Mouse (Mus musculus) intestine, embryonic 14.5 days (tissue): Measurements from ENCODE around the gene Cdca7l. TPM values are rescaled to one million over a fixed set of nuclear protein-coding genes. Genes with fewer than 3 reads are reported as not detected.

Experiments used
- ATAC-seq: fragments of 200-750 bp; cut with Nextera tagmentation; replicated peaks from 2 replicates; pipeline ENCODE4 v1.8.0; 2017; ENCODE audit warnings: low read depth, moderate number of reproducible peaks, moderate TSS enrichment, moderate library complexity; ENCODE audit not compliant: low FRiP score, low TSS enrichment
- DNase-seq: peaks from one replicate; pipeline ENCODE4 v3.0.0-alpha.2; 2018; ENCODE audit warnings: low spot score
- H3K27ac ChIP-seq: fragments of 300-500 bp; sonication (generic); 2 replicates; pipeline ENCODE4 v1.5.1; 2014; ENCODE audit warnings: low read depth, mild to moderate bottlenecking, control low read depth
- H3K27me3 ChIP-seq: fragments of 300-500 bp; sonication (generic); replicated peaks from 2 replicates; pipeline ENCODE4 v1.6.1; 2014; ENCODE audit warnings: low read length, control low read depth; ENCODE audit not compliant: control insufficient read depth, insufficient read depth
- H3K36me3 ChIP-seq: fragments of 300-500 bp; sonication (generic); 2 replicates; pipeline ENCODE4 v1.6.1; 2014; ENCODE audit warnings: low read length, control low read depth; ENCODE audit not compliant: control insufficient read depth, insufficient read depth
- H3K4me1 ChIP-seq: fragments of 300-500 bp; sonication (generic); replicated peaks from 2 replicates; pipeline ENCODE4 v1.6.1; 2014; ENCODE audit warnings: low read length, control low read depth, mixed read lengths; ENCODE audit not compliant: control insufficient read depth, insufficient read depth
- H3K4me2 ChIP-seq: fragments of 300-500 bp; sonication (generic); 2 replicates; pipeline ENCODE4 v1.6.1; 2014; ENCODE audit warnings: low read length
- H3K4me3 ChIP-seq: fragments of 300-500 bp; sonication (generic); 2 replicates; pipeline ENCODE4 v1.5.1; 2014; ENCODE audit warnings: low read depth, low read length, control low read depth, mixed read lengths
- H3K9ac ChIP-seq: fragments of 300-500 bp; sonication (generic); 2 replicates; pipeline ENCODE4 v1.6.1; 2014; ENCODE audit warnings: mild to moderate bottlenecking, low read length
- H3K9me3 ChIP-seq: fragments of 300-500 bp; sonication (generic); 2 replicates; pipeline ENCODE4 v1.6.1; 2016; ENCODE audit warnings: low read length, control low read depth; ENCODE audit not compliant: control insufficient read depth
- WGBS: fragments of 180-500 bp; shearing (Covaris S2); extraction: QIAGEN DNeasy Blood & Tissue Kit; methylation state at CpG from one replicate; pipeline ENCODE4 v1.1.7; 2014; 5-methylcytosine and 5-hydroxymethylcytosine counted together
- polyA plus RNA-seq: library from polyadenylated mRNA; unstranded; fragments of >200 nt; fragmentation: Nextera tagmentation; extraction: Ambion mirVana; gene quantifications from 2 replicates; pipeline ENCODE4 v1.2.1, GENCODE M21; 2014

Gene Cdca7l
- polyA plus RNA-seq, 1 experiment from 2014 or later = 55.7 TPM

- Histone ChIP-seq H3K27ac (no peak overlapping the region), H3K27me3 (no peaks in the 10 kb centered on the region), H3K4me1 (no peaks in the 10 kb centered on the region), H3K4me3 (no peak overlapping the region), H3K36me3 (no peaks in the 10 kb centered on the region), H3K4me2 (no peak overlapping the region), H3K9me3 (no peaks in the 10 kb centered on the region), H3K9ac (no peak overlapping the region)
- ATAC-seq = no peak
- no peak for DNase-seq
- WGBS = 84% methylated on average over 4 of the region's 4 CpGs
Measured at GRCm38 (mm10) chr12:117771156-117771555, 32.9 kb upstream of the Cdca7l start.

GRCm38 (mm10) chr12:117772638-117773037 lies 31.5 kb upstream of the Cdca7l start:
- H3K4me3 ChIP-seq = no peak overlapping the region
- H3K4me1 ChIP-seq = no peaks in the 10 kb centered on the region
- no peaks in the 10 kb centered on the region for H3K27me3 ChIP-seq
- H3K9ac ChIP-seq = no peak overlapping the region
- H3K9me3 ChIP-seq = no peaks in the 10 kb centered on the region
- no peak overlapping the region for H3K27ac ChIP-seq
- no peaks in the 10 kb centered on the region for H3K36me3 ChIP-seq
- H3K4me2 ChIP-seq = no peak overlapping the region
- 4% methylated on average over 2 of the region's 2 CpGs for WGBS
- ATAC-seq (no peak), DNase-seq (peak; percentile 84)

DNA sequence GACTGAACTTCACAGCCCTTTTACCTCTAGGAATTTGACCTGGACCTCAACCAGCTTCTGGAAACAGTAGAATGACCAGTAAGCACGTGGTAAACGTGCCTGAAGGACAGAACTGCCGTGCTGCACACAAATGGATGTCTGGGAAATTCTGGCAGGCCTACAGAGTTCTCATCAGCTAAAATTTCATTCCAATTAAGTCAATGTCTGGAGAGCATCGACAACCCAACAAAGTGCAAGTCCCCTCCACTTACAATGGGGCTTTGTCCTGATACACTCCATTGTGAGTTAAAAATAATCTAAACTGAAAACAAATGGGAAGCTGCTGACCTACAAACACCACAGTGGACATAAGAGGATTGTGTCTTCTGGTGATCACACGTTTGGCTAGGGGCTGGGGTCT lies 27.2 kb upstream of the Cdca7l start:
- WGBS = 71% methylated on average over 5 of the region's 5 CpGs

DNA sequence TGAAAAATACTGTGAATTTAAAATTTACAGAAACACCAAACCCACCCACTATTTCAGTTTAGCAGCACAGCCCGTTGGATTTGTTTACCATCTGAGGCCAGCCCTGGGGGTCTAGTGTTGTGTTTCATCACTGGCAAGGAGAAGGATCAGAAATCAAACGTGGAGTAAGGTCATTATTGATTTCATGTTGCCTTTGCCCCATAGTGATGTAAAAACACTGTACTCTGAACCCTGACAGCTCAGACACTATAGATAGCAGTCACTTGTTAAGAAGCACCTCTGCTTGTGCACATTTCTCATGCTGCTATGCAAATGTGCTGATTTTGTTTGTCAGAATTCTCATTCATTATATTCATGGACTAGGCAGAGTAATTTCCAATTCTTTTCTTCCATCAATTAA lies 22.7 kb upstream of the Cdca7l start:
- Histone ChIP-seq H3K27me3 (no peaks in the 10 kb centered on the region), H3K4me2 (no peak overlapping the region), H3K4me1 (no peaks in the 10 kb centered on the region), H3K27ac (no peak overlapping the region), H3K9me3 (no peaks in the 10 kb centered on the region), H3K36me3 (no peaks in the 10 kb centered on the region), H3K4me3 (no peak overlapping the region), H3K9ac (no peak overlapping the region)
- ATAC-seq = no peak
- DNase-seq = no peak
- WGBS = 19% methylated on average over 2 of the region's 2 CpGs

More for the DNA sequence above, 27.2 kb upstream of the Cdca7l start:
- DNase-seq (no peak), ATAC-seq (no peak)
- Histone ChIP-seq H3K9me3 (no peaks in the 10 kb centered on the region), H3K4me1 (no peaks in the 10 kb centered on the region), H3K9ac (no peak overlapping the region), H3K4me3 (no peak overlapping the region), H3K27me3 (no peaks in the 10 kb centered on the region), H3K36me3 (no peaks in the 10 kb centered on the region), H3K4me2 (no peak overlapping the region), H3K27ac (no peak overlapping the region)

DNA sequence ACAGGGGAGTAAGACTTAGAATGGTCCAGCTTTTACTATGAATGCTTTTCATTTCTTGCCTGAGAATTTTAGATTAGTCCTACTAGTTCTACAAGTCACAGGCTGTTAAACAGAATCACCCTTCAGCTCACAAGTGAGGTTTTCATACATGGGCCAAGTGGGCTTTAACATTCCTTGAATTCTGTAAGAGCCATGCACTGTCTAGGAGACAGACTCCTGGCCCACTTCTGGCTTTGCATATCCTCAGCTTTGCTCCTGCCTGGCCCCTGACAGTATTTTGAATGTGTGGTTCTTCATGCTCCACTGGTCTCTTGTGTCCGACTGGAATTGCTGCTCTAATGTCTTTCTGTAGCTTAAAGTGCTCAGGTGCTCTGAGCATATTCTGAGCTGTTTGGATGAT lies 20.7 kb upstream of the Cdca7l start:
- no peak overlapping the region for H3K4me2 ChIP-seq
- WGBS = 71% methylated on average over 1 of the region's 1 CpGs
- 0 out of 2 replicates have a peak, but pooled peaks cover 4% of the 10 kb centered on the region for H3K27me3 ChIP-seq
- H3K27ac ChIP-seq = no peak overlapping the region
- no peak overlapping the region for H3K9ac ChIP-seq
- H3K4me3 ChIP-seq = no peak overlapping the region
- no peaks in the 10 kb centered on the region for H3K9me3 ChIP-seq
- H3K4me1 ChIP-seq = no peaks in the 10 kb centered on the region
- H3K36me3 ChIP-seq = no peaks in the 10 kb centered on the region
- ATAC-seq (no peak), DNase-seq (no peak)

DNA sequence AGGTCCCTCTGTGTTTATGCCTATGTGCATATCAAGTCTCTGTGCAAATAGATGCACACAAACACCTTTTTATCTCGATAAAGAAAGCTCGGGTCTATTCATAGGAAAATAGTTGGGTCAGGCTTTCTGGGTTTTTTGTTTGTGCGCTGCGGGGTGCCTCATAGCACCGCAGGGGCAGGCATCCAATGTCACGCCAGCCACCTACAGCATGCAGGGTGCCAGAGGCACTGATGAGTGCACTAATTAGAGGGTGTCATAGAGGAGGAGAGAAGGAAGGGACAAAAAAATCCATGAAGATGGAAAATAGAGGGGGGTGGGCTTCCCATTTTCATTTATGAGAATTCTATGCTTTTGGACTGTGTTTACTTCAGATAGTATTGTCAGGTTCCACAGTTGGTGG lies 17.5 kb upstream of the Cdca7l start:
- no peak overlapping the region for H3K4me2 ChIP-seq
- 0 out of 2 replicates have a peak, but pooled peaks cover 4% of the 10 kb centered on the region for H3K27me3 ChIP-seq
- WGBS = 42% methylated on average over 6 of the region's 6 CpGs
- H3K9ac ChIP-seq = no peak overlapping the region
- ATAC-seq (no peak), DNase-seq (no peak)
- no peaks in the 10 kb centered on the region for H3K36me3 ChIP-seq
- H3K27ac ChIP-seq = no peak overlapping the region
- no peaks in the 10 kb centered on the region for H3K9me3 ChIP-seq
- H3K4me3 ChIP-seq = no peak overlapping the region
- no peaks in the 10 kb centered on the region for H3K4me1 ChIP-seq

DNA sequence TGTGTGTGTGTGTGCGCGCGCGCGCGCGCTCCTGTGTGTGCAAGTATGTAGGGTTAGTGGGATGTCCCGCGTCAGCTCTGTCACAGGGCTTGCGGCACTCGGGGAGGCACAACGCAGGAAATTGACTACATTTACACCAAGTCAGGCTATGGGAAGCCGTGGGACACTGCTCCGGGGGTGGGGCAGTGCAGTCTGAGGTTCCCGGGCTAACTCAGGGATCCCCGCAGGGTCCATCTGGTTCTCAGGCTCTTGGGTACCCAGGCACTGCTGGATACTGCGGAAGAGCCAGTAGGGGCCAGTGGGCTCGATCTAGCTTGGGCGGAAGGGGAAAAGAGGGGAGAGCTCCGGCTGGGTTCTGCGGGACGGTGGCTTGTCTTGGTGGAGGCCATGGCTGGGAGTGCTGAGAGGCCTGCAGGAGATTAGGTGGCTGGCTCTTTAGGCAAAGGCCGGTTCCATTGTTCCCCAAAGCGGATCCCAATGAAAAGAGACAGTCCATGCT lies 15.5 kb upstream of the Cdca7l start:
- H3K27me3 ChIP-seq = 0 out of 2 replicates have a peak, but pooled peaks cover 4% of the 10 kb centered on the region
- ATAC-seq = no peak
- DNase-seq = no peak

DNA sequence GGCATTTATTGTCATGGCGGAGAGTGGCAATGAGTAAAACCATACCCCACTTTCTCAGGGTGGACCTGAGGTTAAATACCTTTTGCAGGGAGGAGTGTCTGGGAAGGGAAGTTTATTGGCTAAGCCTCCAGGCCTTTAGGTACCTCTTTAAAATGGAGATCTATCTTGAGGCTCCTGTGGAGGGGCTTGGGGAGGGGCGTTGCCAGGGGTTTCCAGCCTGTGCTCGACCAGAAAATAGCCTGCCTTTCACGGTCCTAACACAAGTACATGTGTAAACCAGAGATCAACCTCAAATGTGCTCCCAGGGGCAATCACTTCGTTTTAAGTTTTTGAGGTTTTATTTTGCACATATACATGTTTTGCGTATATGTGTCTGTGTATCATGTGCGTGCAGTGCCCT lies 15.1 kb upstream of the Cdca7l start:
- 41% methylated on average over 7 of the region's 7 CpGs for WGBS

More for the DNA sequence above, 15.5 kb upstream of the Cdca7l start:
- Histone ChIP-seq H3K4me1 (no peaks in the 10 kb centered on the region), H3K27ac (no peak overlapping the region), H3K4me2 (peak overlapping the region; percentile 47), H3K9ac (0 out of 2 replicates have a peak overlapping the region, but pooled peaks have one; percentile 1), H3K9me3 (no peaks in the 10 kb centered on the region), H3K4me3 (peak overlapping the region; percentile 25; the same call in 1 of the 2 replicates), H3K36me3 (no peaks in the 10 kb centered on the region)
- WGBS = 19% methylated on average over 24 of the region's 24 CpGs

DNA sequence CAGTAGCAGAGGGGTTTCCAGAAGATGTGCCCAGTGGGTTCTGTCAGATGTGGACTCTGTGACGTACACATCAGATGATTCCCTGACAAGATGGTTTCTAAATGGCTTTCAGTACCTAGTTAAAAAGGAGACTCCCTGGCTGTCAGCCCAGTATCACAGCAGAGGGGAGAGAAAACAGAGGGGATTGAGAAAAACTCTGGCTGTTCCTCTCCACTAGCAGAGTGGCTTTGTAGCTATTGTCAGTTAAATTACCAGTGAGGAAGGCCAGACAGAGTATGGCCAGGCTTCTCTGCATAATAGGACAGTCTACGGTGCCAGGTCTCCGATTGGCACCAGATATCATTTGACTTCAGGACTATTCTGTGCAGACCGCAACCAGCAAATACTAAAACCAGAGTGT lies 8.8 kb upstream of the Cdca7l start:
- Histone ChIP-seq H3K27me3 (no peaks in the 10 kb centered on the region), H3K4me1 (no peaks in the 10 kb centered on the region), H3K36me3 (no peaks in the 10 kb centered on the region), H3K27ac (no peak overlapping the region), H3K4me2 (no peak overlapping the region), H3K9me3 (no peaks in the 10 kb centered on the region), H3K4me3 (no peak overlapping the region), H3K9ac (no peak overlapping the region)
- ATAC-seq = no peak
- WGBS = 88% methylated on average over 4 of the region's 4 CpGs
- no peak for DNase-seq

More for the DNA sequence above, 15.1 kb upstream of the Cdca7l start:
- Histone ChIP-seq H3K4me3 (no peak overlapping the region), H3K9ac (no peak overlapping the region), H3K4me1 (no peaks in the 10 kb centered on the region), H3K4me2 (no peak overlapping the region), H3K36me3 (no peaks in the 10 kb centered on the region), H3K27ac (no peak overlapping the region), H3K27me3 (0 out of 2 replicates have a peak, but pooled peaks cover 4% of the 10 kb centered on the region), H3K9me3 (no peaks in the 10 kb centered on the region)
- DNase-seq = no peak
- ATAC-seq = no peak
